Mouse (Mus musculus) cerebellum, adult 8-10 months (tissue): ENCODE results near the gene Elp1.

Source experiments
- DNase-seq: peaks from one replicate; pipeline ENCODE4 v3.0.0; 2022

Gene Elp1

DNA sequence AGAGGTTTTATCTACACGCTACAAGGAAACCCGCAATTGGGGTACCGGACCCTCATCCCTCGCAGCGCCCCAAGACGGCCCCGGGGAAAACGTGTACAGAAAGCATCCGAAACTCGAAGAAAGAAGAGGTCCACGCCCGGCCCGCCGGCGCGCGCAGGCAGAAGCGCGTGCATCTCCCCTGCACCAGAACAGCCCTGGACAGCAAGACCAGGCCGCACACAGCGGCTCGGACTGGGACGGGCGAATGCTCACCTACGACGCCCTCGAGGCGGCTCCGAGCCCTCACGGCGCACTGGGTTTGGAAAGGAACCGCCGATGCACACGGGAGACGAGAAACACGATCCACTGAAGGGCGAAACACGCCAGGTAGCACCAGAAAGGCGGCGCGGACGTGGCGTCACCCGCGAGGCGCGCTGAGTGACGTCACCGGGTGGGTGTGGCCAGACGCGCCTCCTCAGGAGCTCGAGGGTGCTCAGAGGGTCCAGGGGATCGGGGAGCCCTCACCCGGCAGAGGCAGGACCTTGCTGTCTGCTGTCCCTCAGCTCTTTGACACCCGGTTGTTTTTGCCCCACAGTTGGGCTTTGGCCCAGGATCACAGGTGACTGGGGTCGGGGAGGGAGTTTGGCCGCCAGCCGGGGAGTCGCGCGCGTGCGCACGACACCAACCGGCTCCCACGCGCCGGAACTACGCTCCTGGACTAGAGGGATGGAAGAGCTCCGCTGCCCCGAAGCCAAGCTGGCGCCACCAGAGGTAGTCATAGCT is at the start of gene Elp1, which contains the start of gene Fam206a:
TSS of gene Elp1 (minus strand) at position 425 of the 762 bp plus-strand sequence.
TSS of gene Fam206a (plus strand) at position 439 of the 762 bp plus-strand sequence.
- peak; percentile 98 for DNase-seq

DNA sequence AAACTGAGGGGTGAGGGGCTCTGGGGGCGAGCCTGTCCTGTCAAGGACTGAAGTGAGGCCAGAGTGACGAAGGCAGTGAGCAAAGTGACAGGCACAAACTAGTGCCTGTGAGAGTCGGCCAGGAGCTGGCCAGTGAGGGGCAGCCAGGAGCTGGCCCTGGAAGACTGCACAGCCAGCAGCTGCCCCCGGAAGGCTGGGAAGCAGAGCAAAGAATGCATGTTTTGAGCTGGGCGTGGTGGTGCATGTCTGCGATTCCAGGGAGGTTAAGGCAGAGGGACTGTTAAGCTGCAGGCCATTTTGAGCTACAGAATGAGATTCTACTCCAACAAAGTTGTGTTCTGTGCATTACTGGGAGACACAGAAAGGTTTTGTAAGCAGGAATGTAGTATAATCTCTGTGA is 48.6 kb upstream of the Elp1 start:
- DNase-seq, result peak; percentile 12

DNA sequence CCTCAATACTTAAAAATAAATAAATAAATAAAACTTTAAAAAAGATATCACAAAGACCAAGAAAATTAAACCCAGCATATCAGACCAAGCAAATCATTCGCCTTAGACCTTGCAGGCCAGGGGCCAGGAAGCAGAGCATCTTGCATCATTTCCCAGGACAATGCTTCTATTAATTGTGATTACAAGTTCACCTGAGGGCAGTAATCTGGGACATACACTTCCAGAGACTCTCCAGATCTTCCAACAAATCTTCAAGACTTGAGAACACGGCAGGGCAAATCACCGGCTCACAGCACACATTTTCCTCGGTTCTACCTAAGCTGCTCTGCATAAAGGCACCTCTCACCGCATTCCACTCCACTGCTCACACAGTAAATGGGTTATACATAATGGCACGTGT is 45.9 kb upstream of the Elp1 start:
- DNase-seq, result no peak

- no peak for DNase-seq
Measured at GRCm38 (mm10) chr4:56847400-56847799, 45.3 kb upstream of the Elp1 start.

- no peak for DNase-seq
Measured at GRCm38 (mm10) chr4:56845896-56846533, 43.9 kb upstream of the Elp1 start.

DNA sequence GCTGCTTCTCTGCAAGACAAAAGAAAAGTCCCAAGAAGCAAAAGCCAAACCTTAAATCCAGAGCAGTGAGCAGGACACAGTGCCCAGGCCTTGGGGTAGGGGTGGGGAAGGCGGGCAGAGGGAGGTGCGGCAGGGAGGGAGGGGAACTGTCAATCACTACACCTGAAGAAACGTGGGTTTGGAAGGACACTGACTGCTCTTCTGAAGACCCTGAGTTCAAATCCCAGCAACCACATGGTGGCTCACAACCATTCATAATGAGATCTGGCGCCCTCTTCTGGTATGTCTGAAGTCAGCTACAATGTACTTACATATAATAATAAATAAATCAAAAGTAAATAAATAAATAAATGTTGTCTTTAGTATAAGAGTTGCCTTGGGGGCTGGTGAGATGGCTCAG is 42.8 kb upstream of the Elp1 start:
- no peak for DNase-seq

- no peak for DNase-seq
Measured at GRCm38 (mm10) chr4:56843963-56844362, 41.8 kb upstream of the Elp1 start.

- DNase-seq, result no peak
Measured at GRCm38 (mm10) chr4:56842501-56842900, 40.4 kb upstream of the Elp1 start.

DNA sequence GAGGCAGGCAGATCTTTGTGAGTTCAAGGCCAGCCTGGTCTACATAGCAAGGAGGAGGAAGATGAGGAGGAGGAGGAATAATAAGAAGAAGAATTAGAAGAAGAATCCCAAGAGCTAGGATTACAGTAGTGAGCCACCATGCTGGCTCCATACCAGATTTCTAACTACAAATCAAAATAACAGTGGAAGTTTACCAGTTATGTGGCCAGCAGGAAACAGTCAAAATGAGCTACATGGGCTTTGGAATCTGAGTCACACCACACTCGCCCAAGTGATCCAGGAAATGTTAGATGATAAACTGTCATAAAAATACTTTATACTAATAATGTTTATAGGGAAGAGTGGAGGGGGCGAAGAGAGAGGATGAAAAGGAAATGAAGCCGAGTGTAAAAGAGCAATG is 38.2 kb upstream of the Elp1 start:
- DNase-seq, result no peak

GRCm38 (mm10) chr4:56837661-56838060 is 35.5 kb upstream of the Elp1 start:
- DNase-seq, result no peak

DNA sequence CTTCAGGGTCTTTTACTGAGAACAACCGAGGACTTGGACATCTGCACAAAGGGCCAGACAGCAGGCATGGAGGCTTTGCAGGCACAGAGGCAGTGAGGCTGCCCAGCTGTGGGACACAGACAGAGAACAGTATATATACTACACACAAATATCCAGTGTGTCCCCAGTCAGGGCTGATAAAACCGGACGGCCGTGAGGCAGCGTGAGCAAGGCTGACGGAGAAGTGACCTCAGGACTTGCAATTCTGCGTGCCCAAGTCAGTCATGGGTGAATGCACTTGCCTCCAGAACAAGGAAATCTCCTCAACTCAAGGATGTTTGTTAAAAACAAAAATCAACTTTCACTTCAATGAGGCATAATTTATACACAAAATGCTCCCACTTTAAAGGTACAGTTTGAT is 29.9 kb upstream of the Elp1 start:
- DNase-seq, result no peak

DNA sequence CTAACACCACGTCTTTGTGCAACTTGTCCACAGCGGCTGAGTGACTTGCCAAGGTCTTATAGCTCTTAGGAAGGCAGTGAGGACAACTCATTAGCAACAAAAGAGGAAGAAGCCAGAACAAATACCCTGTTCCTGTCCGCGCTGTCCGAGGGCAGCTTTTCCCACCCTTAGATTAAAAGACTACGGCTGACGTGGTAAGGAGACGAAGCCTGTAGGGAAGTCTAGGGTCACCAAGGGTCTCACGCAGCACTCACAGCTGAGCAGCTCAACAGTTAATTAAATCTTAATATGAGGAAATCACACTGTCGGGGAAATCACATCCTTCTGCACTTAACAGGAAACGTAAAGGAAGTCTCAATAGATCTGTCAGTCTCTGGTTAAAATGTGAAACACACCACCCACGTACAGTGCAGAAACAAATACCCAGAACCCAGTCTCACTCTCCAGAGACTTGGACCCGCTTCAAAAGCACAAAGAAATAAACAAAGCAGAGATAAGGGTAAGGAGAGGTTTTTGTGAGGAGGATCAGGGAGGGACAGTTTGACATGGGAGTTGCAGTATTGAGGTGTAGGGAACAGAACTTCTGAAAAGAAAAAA is 29.0 kb upstream of the Elp1 start:
- no peak for DNase-seq

DNA sequence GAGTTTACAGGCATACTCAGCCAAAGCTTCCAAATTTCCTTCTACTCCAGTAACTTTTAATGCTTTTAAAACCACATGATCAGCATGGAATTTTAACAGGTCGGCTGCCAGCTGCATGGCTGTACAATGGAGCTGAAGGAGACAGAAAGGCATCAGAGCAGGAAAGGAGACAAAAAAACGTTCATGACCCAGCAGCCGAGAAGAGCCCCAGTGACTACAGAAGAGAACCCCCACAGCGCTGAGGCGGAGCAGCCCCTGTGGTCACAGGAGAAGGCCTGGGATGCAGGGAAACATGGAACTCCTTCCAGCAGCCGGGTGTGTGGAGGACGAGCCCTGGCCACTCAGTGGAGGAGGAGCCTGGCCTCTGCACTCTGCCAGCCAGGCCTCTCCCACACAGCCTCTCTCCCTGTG is 27.4 kb upstream of the Elp1 start:
- DNase-seq, result no peak

- DNase-seq, result no peak
Measured at GRCm38 (mm10) chr4:56828932-56829331, 26.8 kb upstream of the Elp1 start.

- no peak for DNase-seq
Measured at GRCm38 (mm10) chr4:56824231-56824630, 22.1 kb upstream of the Elp1 start.

DNA sequence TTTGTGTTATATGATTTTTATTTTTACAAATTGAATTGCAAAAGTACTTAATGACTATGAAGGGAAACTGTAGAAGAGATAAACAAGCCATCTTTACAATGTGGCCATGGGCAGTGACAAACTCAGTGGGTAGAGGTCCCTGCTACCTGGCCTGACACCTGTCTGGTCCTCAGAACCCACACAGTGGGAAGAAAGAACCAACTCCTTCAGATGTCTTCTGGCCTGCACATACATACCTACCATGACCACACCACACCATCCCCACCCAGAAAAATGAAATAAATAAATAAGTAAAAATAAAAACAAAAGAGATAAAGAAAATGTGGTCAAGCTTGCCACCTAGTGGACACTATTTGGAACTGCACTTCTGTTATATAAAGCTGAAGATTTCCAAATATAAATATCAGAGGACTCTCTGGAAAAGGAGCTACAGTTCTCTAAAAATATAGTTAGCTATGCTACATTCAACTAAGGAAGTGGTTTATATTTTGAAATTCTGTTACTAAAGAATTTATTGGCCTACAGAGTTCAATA is 18.0 kb upstream of the Elp1 start:
- DNase-seq, result peak; percentile 25

DNA sequence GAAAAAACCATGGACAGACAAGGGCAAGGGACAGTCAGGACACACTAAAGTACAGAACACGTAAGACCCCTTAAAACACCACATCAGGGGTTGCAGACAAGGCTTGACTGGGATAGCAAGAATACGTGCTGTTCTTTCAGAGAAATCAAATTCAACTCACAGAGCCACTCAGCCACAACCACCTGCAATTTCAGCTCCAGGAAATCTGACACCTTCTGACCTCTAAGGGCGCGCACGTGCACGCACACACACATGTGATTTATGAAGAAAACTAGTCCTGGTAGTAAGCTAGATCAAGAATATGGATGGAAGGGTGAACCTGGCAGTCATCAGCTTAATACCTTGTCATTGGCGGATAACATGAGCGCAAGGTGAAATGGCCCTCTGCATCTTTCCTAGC is 13.0 kb upstream of the Elp1 start:
- DNase-seq, result no peak

DNA sequence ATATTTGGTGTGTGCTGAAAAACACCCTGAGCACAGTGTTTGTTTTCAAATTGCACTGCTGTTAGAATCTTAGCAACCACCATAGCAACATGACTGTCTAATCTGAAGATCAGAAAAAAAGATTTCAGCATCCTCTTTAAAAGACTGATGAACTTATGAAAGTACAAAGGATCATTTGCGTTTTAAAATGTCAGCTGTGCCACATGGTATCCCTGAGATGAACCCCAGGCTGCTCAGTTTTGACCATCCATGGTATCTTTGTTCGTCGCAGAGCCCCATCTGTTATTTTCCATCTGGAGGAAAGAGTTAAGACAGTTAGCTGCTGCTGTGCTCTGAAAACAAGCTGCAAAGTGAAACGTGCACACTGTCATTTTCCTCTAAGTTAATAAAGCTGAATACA is 10.0 kb upstream of the Elp1 start:
- no peak for DNase-seq

GRCm38 (mm10) chr4:56811642-56812041 is 9.5 kb upstream of the Elp1 start:
- DNase-seq, result no peak

DNA sequence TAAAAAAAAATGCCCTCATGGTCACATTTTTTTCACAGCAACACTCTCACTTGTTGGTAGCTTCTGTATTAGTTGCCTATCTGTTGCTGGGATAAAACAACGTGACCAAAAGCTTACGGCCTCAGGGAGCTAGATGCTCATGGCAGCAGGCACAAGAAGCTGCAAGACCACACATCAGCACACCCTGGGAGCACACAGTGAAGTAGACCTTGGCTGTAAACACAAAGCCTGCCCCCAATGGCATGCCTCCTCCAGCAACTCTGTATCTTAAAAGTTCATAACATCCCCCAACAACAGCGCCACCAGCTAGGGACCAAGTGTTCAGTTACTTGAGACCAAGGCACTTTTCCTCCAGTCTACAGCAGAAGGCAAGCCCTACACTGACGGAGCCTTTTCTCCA is 6.9 kb upstream of the Elp1 start:
- no peak for DNase-seq

- no peak for DNase-seq
Measured at GRCm38 (mm10) chr4:56802669-56803150, 579 bp upstream of the Elp1 start.

GRCm38 (mm10) chr4:56791373-56791772 is 10.8 kb downstream of the Elp1 start:
- DNase-seq, result no peak

DNA sequence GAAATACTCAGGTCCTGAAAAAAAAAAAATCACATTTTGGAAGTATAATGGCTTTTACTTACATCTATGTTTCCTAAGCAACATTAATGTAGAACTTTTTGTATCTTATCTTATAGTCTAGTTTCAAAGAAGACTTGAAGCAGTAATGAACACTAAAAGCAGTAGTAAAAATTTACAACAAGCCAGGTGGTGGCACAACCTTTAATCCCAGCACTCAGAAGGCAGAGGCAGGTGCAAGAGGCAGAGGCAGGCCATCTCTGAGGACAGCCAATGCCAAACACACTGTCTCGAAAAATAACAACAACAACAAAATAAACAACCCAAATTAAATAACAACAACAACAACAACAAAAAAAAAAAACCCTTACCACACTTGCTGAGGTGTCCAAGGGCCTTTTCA is 31.1 kb downstream of the Elp1 start:
- no peak for DNase-seq

GRCm38 (mm10) chr4:56768913-56769312 is 33.2 kb downstream of the Elp1 start:
- no peak for DNase-seq
